Mouse (Mus musculus) limb, embryonic 14.5 days (tissue): ENCODE data around the gene Zfp536. TPM values are rescaled to one million over a fixed set of nuclear protein-coding genes. Genes with fewer than 3 reads are reported as not detected.
A peak's percentile ranks its signal among the peaks of the same experiment; 100 is the strongest.

Source experiments
- ATAC-seq: fragments of 200-750 bp; cut with Nextera tagmentation; 2 replicates; pipeline ENCODE4 v1.8.0; 2017; ENCODE audit warnings: low read depth, moderate number of reproducible peaks, moderate TSS enrichment; ENCODE audit not compliant: low FRiP score
- DNase-seq: peaks from one replicate; pipeline ENCODE4 v3.0.0-alpha.2; 2015; ENCODE audit warnings: low spot score
- H3K27ac ChIP-seq: fragments of 300-500 bp; sonication (generic); replicated peaks from 2 replicates; pipeline ENCODE4 v1.5.1; 2014; ENCODE audit warnings: low read depth, mild to moderate bottlenecking, low read length, moderate library complexity, mixed read lengths
- H3K27me3 ChIP-seq: fragments of 300-500 bp; sonication (generic); 2 replicates; pipeline ENCODE4 v1.6.1; 2014; ENCODE audit warnings: low read length, mixed read lengths; ENCODE audit not compliant: control insufficient read depth, insufficient read depth
- H3K36me3 ChIP-seq: fragments of 300-500 bp; sonication (generic); 2 replicates; pipeline ENCODE4 v1.6.1; 2014; ENCODE audit warnings: mild to moderate bottlenecking, low read length, moderate library complexity, mixed read lengths; ENCODE audit not compliant: control insufficient read depth, insufficient read depth
- H3K4me1 ChIP-seq: fragments of 300-500 bp; sonication (generic); 2 replicates; pipeline ENCODE4 v1.6.1; 2014; ENCODE audit warnings: antibody characterized with exemption, low read length, mixed read lengths; ENCODE audit not compliant: control insufficient read depth, insufficient read depth
- H3K4me2 ChIP-seq: fragments of 300-500 bp; sonication (generic); replicated peaks from 2 replicates; pipeline ENCODE4 v1.6.1; 2014; ENCODE audit warnings: low read depth, mild to moderate bottlenecking, low read length, moderate library complexity; ENCODE audit not compliant: severe bottlenecking
- H3K4me3 ChIP-seq: fragments of 300-500 bp; sonication (generic); replicated peaks from 2 replicates; pipeline ENCODE4 v1.5.1; 2014; ENCODE audit warnings: low read length
- H3K9ac ChIP-seq: fragments of 300-500 bp; sonication (generic); 2 replicates; pipeline ENCODE4 v1.6.1; 2014; ENCODE audit warnings: mild to moderate bottlenecking, low read depth, low read length, moderate library complexity; ENCODE audit not compliant: severe bottlenecking
- H3K9me3 ChIP-seq: fragments of 300-500 bp; sonication (generic); 2 replicates; pipeline ENCODE4 v1.6.1; 2016; ENCODE audit warnings: low read length; ENCODE audit not compliant: control insufficient read depth
- POLR2A ChIP-seq: fragments of 200-500 bp; IDR thresholded peaks from 2 replicates; pipeline ENCODE4 v1.8.0; 2012; ENCODE audit warnings: inconsistent platforms, mild to moderate bottlenecking, moderate library complexity, borderline replicate concordance; ENCODE audit not compliant: insufficient read depth, insufficient read length; ENCODE audit errors: extremely low read depth
- WGBS: fragments of 180-500 bp; shearing (Covaris S2); extraction: QIAGEN DNeasy Blood & Tissue Kit; methylation state at CpG from one replicate; pipeline ENCODE4 v1.1.7; 2014; 5-methylcytosine and 5-hydroxymethylcytosine counted together
- polyA plus RNA-seq, 2 experiments: library from polyadenylated mRNA; depleted of rRNA in 1 of 2; stranded (reverse) in 1 of 2; unstranded in 1 of 2; fragments of >200 nt; fragmentation: Nextera tagmentation in 1 of 2; extraction: Ambion mirVana in 1 of 2; gene quantifications; 2 replicates each; pipeline versions ENCODE4 v1.2.1 to v1.2.3; 2012 to 2014

Gene Zfp536
- polyA plus RNA-seq, 2 experiments: 3.8 to 6.5 TPM

GRCm38 (mm10) chr7:37689107-37689511, 84.3 kb downstream of the Zfp536 start:
- H3K27ac ChIP-seq: no peak overlapping the region
- H3K4me2 ChIP-seq: no peak overlapping the region; the same call in 1 of the 2 replicates
- no peak for TF ChIP-seq POLR2A
- no peaks in the 10 kb centered on the region for H3K9me3 ChIP-seq
- no peak overlapping the region for H3K4me3 ChIP-seq
- H3K9ac ChIP-seq: no peak overlapping the region
- WGBS: 23% methylated on average over 11 of the region's 11 CpGs
- H3K4me1 ChIP-seq: peaks cover 11% of the 10 kb centered on the region
- no peaks in the 10 kb centered on the region for H3K27me3 ChIP-seq
- ATAC-seq (no peak), DNase-seq (peak; percentile 51)
- H3K36me3 ChIP-seq: no peaks in the 10 kb centered on the region

- WGBS: 85% methylated on average over 2 of the region's 2 CpGs
- Histone ChIP-seq H3K4me3 (no peak overlapping the region), H3K36me3 (no peaks in the 10 kb centered on the region), H3K27me3 (no peaks in the 10 kb centered on the region), H3K9me3 (no peaks in the 10 kb centered on the region), H3K4me1 (peaks cover 11% of the 10 kb centered on the region), H3K4me2 (no peak overlapping the region), H3K27ac (no peak overlapping the region), H3K9ac (no peak overlapping the region)
- no peak for TF ChIP-seq POLR2A
- ATAC-seq (no peak), DNase-seq (no peak)
Measured at GRCm38 (mm10) chr7:37686366-37686765, 87.1 kb downstream of the Zfp536 start.

- no peak overlapping the region for H3K4me2 ChIP-seq
- H3K4me3 ChIP-seq: no peak overlapping the region
- peaks cover 11% of the 10 kb centered on the region for H3K4me1 ChIP-seq
- no peak for DNase-seq
- H3K9me3 ChIP-seq: no peaks in the 10 kb centered on the region
- H3K27me3 ChIP-seq: no peaks in the 10 kb centered on the region
- H3K27ac ChIP-seq: no peak overlapping the region
- 82% methylated on average over 3 of the region's 3 CpGs for WGBS
- H3K9ac ChIP-seq: no peak overlapping the region
- no peaks in the 10 kb centered on the region for H3K36me3 ChIP-seq
- no peak for TF ChIP-seq POLR2A
- no peak for ATAC-seq
Measured at GRCm38 (mm10) chr7:37685247-37685646, 88.2 kb downstream of the Zfp536 start.

GRCm38 (mm10) chr7:37681335-37681734, 92.1 kb downstream of the Zfp536 start:
- WGBS: 62% methylated on average over 3 of the region's 3 CpGs
- Histone ChIP-seq H3K4me3 (no peak overlapping the region), H3K9me3 (no peaks in the 10 kb centered on the region), H3K9ac (no peak overlapping the region), H3K4me2 (no peak overlapping the region), H3K36me3 (no peaks in the 10 kb centered on the region), H3K4me1 (no peaks in the 10 kb centered on the region), H3K27ac (no peak overlapping the region), H3K27me3 (no peaks in the 10 kb centered on the region)
- DNase-seq (no peak), ATAC-seq (no peak)
- no peak for TF ChIP-seq POLR2A

- no peak overlapping the region for H3K27ac ChIP-seq
- H3K27me3 ChIP-seq: no peaks in the 10 kb centered on the region
- no peak overlapping the region for H3K4me2 ChIP-seq
- DNase-seq: no peak
- no peak for TF ChIP-seq POLR2A
- no peak overlapping the region for H3K9ac ChIP-seq
- no peaks in the 10 kb centered on the region for H3K36me3 ChIP-seq
- no peak overlapping the region for H3K4me3 ChIP-seq
- 91% methylated on average over 7 of the region's 7 CpGs for WGBS
- peaks cover 12% of the 10 kb centered on the region; the same call in 1 of the 2 replicates for H3K4me1 ChIP-seq
- H3K9me3 ChIP-seq: no peaks in the 10 kb centered on the region
- no peak for ATAC-seq
Measured at GRCm38 (mm10) chr7:37663676-37664365, 109.6 kb downstream of the Zfp536 start.
